Mouse (Mus musculus) embryonic fibroblast, embryonic 13.5 days (primary cell): ENCODE results near the gene Aldh3a1.

Experiments
- CTCF ChIP-seq: IDR thresholded peaks from 2 replicates; pipeline ENCODE4 v1.5.1; 2011; ENCODE audit warnings: mild to moderate bottlenecking, control low read depth, low read length, moderate library complexity, borderline replicate concordance; ENCODE audit not compliant: insufficient read depth
- POLR2A ChIP-seq: IDR thresholded peaks from 2 replicates; pipeline ENCODE4 v1.6.1; 2011; ENCODE audit warnings: low read depth, mild to moderate bottlenecking, control low read depth, low read length, moderate library complexity

GRCm38 (mm10) chr11:61174821-61175658 is 32.3 kb upstream of the Aldh3a1 start, which contains the start of gene Usp22:
- TF ChIP-seq CTCF, result no peak
- TF ChIP-seq POLR2A, result peak; percentile 97
